Mouse (Mus musculus): ENCODE results near the gene Vmn2r83. TPM values are rescaled to one million over a fixed set of nuclear protein-coding genes. Genes with fewer than 3 reads are reported as not detected.
"Not testable (repeated sequence)": the region's sequence is repeated elsewhere in the genome, so short reads cannot be mapped to it uniquely, and the experiment has no call there.

The Vmn2r83 gene
- not detected for total RNA-seq (2021)
- long read RNA-seq, experiment 1: 0 reads
- long read RNA-seq, experiment 2: 0 reads

DNA sequence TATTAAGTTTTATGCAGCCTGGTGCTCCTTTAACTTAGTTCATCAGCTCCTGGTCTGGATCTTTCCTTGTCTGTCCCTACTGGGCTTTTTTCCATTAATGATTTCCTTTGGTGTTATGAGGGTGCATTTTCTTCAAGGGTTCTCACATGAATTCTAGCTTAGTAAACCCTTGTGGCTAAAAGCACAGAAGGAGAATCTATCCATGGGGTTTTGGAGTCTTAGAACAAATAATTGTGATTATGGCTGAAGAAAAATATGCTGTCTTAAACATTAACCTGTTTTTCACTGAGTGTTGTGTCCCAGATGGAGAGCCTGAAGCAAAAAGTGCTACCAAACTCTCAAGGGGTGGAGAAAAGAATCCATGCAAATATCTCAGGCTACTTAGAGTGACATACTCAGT, at the start of gene Vmn2r83:
Vmn2r83 (plus strand) TSS at position 301 of the 400 bp plus-strand sequence.
- no peak for DNase-seq (ENCODE audit: low spot score in 2 of 2)

DNA sequence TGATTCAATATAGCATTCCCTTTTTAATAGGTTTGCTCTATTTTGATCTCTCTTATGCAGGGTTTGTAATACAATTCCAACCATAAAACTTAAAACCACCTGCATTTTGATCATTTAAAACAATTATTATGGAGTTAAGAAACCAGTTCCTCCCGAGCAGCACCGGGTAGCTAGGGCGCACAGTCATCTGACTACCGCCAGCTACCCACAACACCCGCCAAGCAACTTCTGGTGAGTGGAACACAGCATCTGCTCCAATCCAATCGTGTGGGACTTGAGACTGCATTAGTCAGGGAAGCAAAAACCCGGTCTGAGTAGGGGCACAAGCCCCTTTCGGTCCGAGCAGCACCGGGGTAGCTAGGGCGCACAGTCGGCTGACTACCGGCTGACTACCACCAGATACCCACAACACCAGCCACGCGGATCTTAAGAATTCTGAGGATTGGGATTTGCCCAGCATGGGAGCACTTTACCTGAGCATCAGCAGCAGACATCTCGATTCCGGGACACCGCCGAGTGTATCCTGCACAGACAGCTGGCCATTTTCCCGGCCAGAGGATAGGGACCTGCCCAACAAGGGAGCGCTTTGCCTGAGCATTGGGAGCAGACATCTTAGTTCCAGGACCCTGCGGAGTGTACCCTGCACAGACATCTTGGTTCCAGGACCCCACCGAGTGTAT, 33.2 kb upstream of the Vmn2r83 start:
- DNase-seq (ENCODE audit: low spot score in 2 of 2): not testable (repeated sequence)

DNA sequence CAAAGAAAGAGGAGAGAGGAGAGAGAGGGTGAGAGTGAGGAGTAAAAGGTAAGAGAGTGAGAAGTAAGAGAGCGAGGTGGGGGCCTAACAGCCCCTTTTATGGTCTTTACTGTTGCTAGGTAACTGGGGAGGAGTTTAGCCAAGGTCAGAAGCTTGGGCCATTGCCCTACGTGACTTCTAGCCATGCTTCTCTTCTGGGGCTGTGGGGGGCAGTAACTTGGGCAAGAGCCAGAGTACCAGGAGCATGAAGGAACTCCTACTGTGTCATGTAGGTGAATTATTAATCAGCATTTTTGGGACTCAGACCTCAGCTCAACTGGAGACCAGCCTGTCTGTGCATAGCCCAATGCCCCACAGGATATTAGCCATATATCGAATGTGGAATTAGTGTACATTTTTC, 27.4 kb downstream of the Vmn2r83 start:
- DNase-seq (ENCODE audit: low spot score in 2 of 2): no peak

DNA sequence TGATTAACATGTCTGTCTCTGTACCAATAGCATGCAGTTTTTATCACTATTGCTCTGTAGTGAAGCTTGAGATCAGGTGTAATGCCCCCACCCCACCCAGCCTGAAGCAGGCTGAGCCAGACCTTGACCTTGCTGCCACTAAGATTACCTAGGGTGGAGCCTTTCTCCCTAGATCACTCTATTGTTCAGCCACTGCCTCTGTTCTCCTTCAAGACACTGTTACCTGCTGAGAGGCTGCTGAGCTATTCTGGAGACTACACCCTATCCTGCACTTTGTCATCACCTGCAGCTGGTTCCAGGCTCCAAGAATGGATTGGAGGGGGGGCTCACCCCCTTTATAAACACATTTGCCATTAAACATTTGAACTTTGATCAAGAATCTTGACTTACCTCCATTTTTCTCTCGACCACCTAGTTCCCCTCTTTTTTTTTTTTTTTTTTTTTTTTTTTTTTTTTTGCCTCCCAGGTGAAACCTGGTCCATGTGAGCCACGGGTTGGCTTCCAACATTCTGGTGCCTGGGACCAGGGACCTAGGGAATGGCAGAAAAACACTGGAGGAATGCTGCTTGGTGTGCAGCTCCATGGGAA, 28.3 kb downstream of the Vmn2r83 start:
- DNase-seq (ENCODE audit: low spot score in 2 of 2): no peak

DNA sequence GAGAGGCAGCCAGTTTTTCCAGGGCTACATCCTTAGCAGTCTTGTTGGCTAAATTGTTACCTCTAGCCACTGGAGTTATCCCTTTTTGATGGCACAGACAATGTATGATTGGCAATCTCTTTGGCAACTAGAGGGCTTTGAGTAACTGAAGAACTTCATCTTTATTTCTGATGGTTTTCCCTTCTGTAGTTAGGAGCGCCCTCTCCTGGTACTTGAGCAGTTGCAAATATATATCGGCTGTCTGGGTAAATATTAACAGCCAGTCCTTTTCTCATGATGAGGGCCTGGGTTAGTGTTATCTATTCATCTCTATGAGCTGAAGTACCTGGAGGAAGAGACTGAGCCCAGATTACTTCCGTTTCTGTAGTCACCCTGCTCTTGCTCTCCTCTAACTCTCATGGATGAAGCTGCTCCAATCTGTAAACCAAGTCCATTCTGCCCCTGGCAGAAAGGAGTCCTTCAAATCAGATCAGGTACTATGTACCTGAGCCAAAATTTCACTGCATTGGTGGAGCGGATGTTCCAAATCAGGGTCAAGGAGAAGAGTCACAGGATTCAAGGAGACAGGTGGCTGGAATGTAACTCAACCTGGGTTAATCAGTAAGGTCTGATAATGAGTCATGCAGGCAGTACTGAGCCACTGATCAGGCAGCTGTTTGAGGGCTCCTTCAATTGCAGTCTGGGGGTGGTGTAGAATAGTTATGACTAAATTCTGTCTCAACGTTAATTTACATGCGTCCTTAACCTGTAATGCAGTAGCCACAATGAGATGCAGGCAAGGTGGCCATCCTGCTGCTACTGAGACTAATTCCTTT, 34.5 kb downstream of the Vmn2r83 start:
- DNase-seq (ENCODE audit: low spot score in 2 of 2): peak in 1 of 2 experiments; percentile 11

DNA sequence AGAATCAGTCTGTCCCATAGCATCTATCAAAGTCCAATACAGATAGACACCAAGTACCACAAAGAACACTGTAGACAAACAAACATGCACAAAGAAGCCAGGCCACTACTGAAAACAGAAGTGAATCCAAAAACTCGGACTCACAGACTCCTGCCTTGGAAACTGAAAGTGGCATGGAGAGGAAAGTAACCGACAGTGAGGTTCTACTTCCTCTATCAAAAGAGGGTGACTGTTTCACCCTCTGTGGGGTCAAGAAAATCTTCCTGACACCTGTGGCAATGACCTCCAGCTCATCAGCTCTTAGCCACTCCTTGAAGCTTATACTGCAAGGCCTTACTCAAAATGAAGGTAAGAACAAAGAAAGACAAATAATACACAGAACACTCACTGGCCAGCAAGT, 38.2 kb downstream of the Vmn2r83 start:
- DNase-seq (ENCODE audit: low spot score in 2 of 2): no peak

DNA sequence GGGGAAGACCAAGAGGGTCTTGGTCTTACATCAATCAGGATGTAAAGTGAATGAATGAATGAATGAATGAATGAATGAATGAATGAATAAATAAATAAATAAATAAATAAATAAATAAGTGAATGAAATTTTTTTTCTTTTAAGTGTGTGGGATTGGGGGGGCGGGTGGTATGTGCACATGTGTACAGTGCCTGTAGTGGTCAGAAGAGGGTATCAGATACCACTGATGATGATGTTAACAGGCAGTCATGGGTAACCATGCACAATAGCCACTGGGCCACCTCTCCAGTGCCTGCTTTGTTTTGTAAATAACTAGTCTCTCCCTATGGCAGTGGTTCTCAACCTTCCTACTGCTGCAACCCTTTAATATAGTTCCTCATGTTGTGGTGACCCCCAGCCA, 55.9 kb downstream of the Vmn2r83 start:
- DNase-seq (ENCODE audit: low spot score in 2 of 2): no peak

DNA sequence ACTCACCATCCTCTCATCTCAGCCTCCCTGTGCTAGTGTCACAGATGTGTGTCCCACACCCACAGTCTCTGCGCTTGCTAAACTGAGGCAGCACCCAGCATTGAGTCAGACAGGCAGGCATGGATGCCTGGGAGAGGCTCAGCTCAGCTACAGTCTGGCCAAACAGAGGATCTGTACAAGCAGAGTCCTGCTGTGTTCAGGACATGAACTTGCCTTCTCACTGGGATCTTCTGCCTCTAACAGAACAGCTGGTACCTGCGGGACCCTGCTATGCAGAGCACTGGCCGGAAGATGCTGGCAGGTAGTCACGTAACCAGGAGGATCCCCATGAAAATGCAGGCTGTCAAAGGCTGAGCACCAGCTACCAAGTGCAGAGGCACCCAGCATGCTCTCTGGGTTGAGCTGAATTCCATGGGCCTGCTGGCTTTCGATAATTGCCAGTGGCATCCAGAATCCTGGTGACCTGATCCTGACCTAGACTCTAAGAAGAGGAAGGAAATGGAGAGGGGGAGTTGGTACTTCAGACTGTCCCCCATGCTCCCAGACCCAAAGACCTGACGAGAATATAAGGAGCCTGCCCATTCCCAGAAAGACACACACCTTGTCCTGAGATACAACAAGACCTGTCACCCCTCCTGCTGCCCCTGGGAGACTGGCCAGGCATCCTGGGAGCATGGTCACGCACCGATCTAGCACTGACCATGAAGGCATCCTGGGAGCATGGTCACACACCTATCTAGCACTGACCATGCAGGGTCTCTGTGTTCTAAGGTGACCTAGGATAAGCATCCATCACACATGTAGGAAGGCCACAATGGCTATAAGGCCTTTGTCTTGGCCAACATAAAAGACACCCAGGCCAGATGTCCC, 57.2 kb downstream of the Vmn2r83 start:
- no peak for DNase-seq (ENCODE audit: low spot score in 2 of 2)

DNA sequence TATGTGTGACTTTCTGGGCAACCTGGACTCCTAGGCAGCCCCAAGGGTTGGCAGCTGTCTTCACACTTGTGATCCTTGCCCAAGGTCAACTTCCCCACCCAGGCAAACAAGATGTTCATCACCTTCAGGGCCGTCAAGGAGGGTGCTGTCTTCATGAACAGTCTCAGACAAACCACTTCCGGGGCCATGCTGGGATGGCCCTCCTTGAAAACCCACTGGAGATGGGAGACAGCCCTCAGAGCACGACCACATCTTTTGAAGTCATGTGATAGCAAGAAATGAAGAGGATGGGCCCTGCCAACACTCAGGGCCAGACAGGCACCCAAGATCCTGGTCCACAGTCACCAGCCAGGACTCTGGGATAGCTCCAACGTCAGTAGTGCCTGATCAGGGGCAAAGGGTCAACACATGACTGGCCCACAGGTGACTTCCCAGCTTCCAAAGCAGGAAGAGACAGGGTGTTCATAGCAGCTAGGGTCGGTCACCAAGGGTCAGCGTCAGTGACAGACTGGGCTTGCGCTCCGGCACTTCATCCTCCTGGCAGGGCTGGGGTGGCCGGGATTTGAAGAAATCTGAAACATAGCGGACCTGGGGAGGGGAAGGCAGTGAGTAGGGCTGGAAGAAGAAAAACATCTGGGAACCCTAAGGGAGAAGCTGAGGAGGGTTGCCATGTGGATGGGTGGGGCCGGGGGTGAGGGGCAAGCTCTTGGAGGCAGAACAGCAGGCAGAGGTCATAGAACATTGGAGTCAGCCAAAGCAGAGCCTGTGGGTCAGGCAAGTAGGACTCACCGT, 58.3 kb downstream of the Vmn2r83 start:
- DNase-seq (ENCODE audit: low spot score in 2 of 2): no peak

DNA sequence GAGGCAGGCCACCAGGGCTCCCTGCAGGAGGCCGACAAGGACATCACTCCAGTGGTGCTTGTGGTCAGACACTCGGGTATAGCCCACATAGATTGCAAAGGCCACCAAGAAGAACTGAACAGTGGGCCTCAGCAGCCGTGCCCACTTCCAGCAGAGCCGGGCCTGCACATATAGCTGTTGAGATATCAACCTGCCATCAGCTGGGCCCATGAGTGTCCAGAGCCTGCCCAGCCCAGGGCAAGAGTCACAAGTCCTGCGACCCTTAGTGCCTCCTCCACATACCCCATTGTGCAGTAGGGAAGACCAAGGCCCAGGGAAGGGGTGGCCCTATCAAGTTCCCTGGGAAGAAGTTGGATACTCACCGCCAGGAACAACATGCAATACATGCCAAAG, 58.9 kb downstream of the Vmn2r83 start:
- DNase-seq (ENCODE audit: low spot score in 2 of 2): no peak

DNA sequence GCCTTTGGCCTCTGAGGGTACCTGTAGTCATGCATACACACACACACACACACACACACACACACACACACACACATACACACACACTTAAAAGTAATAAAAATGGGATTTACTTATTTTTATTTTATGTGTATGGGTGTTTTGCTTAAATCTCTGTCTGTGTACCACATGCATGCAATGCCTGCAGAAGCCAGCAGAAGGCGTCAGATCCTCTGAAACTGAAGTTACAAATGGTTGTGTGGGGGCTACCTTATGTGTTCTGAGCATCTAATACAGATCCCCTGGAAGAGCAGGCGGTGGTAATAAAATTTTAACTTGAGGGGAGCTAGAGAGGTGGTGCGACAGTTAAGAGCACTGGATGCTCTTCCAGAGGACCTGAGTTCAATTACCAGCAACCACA, 59.5 kb downstream of the Vmn2r83 start:
- DNase-seq (ENCODE audit: low spot score in 2 of 2): no peak

DNA sequence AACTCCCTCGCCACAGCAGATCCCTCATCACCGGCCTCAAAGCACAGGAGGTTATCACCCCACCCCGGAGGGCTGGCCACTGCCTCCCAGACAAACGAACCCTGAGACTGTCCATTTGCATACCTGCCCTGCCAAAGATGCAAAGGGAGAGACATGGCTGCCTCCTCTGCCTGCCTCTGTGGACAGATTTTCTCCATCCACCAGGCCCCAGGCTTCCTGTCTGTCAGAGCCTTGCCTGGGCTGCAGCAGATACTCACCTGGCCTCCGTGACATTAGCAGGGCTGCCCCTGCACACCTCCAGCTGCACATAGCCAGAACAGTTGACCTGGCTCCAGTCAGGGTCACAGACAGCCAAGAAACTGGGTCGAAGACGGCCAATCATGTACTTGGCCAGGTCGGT, 61.7 kb downstream of the Vmn2r83 start:
- no peak for DNase-seq (ENCODE audit: low spot score in 2 of 2)

DNA sequence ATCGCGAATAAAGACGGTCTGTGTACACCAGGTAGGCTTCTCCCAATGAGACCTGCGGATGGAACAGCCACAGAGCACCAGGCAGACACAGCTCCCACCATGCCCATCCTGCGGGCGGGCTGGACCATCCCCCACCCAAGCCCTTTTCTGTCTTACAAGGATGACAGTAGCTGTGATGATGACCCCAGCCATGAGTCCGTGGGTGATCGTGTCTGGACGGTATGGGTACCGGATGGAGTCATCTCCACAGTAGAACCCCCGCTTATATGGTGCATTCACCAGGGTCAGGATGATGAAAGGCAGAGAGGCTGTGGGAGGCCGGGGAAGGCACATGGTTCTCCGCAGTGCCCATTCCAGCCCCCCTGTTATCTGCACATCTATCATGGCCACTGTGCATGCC, 62.2 kb downstream of the Vmn2r83 start:
- DNase-seq (ENCODE audit: low spot score in 2 of 2): no peak

DNA sequence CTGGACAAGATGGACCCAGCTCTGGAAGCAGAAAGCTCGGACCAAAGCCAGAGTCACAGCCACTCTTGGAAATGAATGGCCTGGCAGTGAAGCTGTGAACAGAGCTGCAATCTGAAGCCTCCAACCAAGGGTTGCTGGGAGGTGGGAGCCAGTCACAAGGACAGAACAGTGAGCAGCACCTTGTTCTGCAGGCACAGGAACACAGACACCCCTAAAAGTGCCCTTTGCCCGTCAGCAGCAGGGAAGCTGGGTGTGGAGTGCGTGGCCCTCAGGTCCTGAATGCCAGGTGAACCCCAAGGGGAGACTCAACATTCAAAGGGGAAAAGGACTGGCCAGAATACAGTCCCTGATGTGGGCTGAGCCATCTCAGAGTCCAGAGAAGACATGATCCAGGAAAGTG, 63.1 kb downstream of the Vmn2r83 start:
- DNase-seq (ENCODE audit: low spot score in 2 of 2): no peak

DNA sequence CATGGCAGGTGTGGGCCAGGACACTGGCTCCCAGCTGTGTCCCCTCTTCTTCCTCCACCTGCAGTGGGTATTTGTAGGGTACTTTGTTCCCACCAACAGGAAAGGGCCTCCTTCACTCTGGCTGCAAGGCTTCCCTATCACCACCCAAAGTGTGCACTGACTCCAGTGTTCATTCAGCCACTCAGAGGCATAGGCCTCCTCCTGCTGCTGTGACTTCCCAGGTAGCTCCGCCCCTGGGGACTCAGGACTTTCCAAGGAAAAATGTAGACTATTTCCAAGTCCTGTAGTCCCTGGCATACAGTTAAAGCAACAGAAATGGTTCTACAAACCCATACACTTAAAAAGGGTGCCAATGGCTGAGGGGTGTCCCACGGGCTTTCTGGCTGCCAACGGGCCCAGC, 64.1 kb downstream of the Vmn2r83 start:
- no peak for DNase-seq (ENCODE audit: low spot score in 2 of 2)

DNA sequence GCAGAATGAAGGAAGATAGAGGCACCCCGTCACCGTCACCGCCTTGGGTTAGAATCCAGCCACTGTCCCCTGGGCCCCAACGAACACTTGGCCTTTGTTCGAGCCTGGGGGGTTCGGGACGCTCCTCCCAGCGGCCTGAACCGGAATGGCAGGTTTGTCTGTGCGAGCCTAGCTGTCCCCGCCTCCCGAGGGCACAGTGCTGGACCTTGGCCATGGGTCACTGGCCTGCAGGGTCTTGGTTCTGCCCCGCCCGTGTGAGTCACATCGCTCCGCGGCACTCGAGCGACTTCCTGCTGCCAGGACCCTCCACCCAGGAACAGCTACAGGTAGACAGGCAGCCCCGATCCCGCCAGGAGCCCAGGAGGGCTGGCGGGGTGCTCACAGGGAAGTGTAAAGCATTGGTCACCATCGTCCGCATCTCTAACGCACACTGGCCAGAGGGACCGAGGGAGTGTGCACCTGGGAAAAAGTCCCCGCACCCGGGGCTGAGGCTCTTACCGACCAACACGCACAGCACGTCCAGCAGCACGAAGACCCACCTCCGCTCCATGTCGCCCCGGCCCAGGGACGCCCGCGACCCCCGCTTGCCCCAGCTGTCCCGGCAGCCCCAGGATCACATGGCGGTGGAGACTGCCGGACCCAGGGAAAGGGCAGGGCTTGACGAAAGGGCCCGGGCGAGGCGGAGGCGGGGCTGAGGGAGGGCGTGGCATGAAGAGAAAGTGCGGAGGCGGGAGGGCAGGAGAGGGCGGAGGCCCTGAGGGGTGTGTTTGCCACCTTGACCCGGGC, 64.8 kb downstream of the Vmn2r83 start, which contains the start of gene Plpp2:
Plpp2 (minus strand) TSS at position 671 of the 786 bp plus-strand sequence.
- peak in 1 of 2 experiments; percentile 45 for DNase-seq (ENCODE audit: low spot score in 2 of 2)

DNA sequence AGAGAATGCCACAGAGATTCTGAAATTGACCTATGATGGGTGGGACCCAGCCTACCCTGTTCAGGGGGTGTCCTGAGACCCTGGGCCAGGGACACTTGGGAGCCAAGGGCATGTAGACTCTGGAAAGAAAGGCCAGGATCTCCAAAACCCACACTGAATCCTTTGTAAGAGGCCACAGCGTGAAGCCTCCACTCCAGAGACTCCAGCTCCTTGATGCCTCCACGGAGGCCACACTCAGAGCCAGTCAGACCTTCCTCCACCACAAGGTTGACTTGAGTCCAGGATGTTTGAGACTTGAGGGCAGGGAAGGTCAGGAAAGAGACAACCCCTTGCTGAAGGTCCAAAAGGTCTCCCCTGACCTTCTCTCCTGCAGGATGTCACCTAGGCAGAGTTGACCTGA, 65.9 kb downstream of the Vmn2r83 start:
- no peak for DNase-seq (ENCODE audit: low spot score in 2 of 2)

DNA sequence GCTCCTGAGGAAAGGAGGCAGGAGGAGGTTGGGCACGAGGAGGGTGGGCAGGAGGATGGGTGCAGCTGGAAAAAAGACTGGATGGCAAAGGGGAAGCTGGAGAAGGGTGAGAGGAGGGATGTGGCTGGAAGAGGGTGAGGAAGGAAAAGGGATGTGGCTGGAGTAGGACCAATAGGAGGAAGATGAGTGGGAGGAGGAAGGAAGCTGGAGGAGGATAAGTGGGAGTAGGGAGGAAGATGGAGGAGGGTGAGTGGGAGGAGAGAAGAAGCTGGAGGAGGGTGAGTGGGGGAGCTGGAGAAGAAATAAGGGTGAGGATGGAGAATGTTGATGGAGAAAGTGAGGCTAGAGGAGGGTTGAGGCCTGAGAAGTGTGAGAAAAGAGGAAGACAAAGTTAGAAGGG, 66.9 kb downstream of the Vmn2r83 start:
- DNase-seq (ENCODE audit: low spot score in 2 of 2): no peak

DNA sequence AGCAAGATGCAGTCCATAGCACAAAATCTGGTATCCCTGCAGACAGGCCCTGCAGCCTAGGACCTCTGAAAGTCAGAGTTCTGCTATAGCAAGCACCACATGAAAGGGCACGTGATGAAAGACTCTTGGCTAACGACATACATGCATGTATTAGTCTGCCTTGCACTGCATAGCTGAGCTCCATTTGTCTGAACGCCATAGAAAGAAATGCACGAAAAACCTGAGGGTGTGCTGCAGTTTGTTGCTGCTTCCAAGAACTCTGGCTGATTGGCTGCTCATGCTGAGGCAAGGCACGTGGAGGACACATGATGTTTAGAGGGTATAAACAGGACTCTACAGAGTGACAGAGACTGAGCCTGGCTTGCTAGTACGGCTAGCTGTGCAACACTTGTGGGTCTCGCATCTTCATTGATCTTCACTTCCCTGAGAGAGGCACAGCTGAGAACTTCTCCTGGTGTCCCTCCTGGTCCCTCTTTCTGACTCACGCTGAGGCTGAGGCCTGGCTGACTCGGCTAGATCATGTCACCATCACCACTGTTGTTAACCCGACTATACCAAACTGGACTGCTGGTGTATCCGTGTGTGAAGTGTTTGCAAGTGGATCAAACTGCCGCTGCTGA, 68.0 kb downstream of the Vmn2r83 start:
- no peak for DNase-seq (ENCODE audit: low spot score in 2 of 2)

Data from left cerebral cortex, adult 18-20 months (tissue).